Mouse (Mus musculus): Measurements from ENCODE around the gene Ccdc12.

Gene Ccdc12

DNA sequence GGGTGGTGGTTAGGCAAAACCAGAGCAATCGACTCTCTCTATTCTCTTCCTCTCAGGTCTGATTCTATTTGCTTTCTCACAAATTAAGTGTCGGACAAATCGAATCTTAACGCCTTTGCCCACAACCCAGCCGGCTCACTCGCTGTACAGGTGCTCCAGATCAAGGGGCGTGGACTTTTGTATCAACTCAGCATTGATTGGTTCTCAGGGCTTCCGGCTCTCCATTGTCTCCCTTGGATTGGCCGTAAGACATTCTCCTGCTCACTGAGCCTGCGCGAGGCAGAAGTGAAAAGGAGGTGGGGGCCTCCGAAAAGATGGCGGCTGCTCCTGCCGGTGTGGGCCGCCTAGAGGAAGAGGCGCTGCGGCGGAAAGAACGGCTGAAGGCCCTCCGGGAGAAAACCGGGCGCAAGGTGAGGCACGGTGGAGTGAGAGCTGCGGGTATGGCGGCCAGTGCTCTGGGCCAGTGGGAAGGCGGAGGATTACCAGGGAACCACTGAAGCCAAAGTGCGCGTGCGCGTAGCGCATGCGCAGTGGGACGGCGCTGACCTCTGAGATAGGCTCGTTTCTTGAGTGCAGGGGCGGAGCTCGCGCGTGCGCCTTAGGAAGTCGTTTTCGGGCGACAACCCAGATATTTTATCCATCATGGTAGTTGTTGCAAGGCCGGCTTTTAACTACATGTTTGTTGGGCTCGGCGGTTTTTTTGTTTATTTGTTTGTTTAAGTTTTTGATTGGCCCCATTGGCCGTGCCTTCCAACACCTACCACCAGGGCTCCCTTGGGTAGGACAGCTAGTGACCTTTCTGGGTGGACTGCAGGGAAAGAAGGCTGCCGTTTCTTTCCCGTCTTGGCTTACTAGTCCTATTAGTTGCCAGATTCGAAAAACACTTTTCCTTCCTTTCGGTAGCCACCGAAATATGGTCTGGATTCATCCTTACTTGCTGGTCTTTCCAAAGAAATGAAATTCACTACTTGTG is at the start of gene Ccdc12:
TSS of gene Ccdc12 (plus strand) at position 255 of the 973 bp plus-strand sequence.
- in situ Hi-C loops (cut with MboI; ENCODE audit: low sequenced_read_pairs) = no loop called here

DNA sequence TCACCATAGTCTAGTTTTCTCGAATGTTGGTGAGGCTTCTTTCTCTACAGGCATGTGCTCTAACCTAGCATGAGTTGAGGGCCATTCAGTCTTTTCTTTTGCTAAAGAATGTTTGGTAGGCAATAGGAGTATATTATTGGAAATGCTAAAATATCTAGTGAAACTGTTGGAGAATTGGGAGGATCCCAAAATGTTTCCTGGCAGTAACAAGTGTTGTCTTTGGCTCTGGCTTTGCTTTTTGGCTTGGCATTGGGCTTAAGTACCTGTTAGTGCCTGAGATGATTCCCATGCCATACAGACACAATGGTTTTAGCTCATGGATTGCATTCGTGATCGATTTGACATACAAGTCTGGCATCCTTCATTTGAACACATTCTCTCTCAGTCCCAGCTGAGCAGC is 44.8 kb upstream of the Ccdc12 start:
- in situ Hi-C loops (cut with MboI; ENCODE audit: low sequenced_read_pairs) = no loop called here

DNA sequence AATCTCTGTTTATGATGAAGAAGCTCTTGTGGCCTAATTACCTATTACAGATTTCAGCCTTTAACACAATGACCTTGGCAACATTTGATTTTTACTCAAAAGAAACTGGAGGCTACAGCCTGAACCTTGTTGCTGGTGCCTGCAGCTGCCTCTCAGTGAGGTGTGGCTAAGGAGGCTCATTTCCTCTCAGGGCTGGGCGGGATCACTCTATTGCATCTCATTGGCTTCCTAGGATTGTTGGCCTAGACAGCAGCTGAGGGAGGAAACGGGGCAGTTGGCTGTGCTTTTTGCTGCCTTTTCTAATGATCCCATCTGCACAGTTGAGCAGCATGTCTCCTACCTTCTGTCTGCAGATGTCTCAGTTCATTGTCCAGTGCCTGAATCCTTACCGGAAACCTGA is 39.2 kb upstream of the Ccdc12 start:
- in situ Hi-C loops (cut with MboI; ENCODE audit: low sequenced_read_pairs) = no loop called here

DNA sequence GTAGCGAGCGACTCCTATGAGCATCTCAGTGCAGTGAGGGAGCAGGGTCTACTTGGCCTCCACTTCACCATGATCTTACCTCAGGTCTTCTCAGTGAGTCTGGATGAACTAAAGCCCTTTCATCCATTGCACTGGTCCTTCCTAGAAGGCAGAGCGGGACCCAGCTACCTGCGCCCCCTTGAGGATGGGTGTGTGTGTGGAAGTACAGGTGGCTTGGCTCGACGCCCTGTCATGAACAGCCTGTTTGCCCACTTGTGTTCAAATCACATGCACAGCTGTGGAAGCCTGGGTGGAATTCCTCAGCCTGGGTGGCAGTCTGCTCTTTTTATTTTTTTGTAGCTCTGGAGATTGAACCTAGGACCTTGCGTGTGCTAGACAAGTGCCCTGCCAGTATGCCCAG is 36.1 kb upstream of the Ccdc12 start:
- in situ Hi-C loops (cut with MboI; ENCODE audit: low sequenced_read_pairs) = no loop called here

DNA sequence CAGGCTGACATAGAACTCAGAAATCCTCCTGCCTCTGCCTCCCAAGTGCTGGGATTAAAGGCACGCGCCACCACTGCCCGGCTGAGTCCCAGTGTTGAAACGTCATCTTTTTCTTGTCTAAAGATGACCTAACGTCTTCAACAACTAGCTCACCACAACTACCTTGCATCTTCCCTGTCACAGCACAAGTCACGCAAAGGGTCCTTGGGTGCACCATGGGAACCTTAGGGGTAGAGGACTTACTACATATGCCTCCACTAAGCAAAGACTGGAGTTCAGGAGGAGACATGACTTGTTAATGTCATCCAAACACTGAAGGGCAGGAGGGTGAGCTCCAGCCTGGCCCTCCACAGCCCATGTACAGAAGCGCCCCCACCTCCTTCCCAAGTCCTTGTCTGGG is 35.6 kb upstream of the Ccdc12 start:
- in situ Hi-C loops (cut with MboI; ENCODE audit: low sequenced_read_pairs) = no loop called here

DNA sequence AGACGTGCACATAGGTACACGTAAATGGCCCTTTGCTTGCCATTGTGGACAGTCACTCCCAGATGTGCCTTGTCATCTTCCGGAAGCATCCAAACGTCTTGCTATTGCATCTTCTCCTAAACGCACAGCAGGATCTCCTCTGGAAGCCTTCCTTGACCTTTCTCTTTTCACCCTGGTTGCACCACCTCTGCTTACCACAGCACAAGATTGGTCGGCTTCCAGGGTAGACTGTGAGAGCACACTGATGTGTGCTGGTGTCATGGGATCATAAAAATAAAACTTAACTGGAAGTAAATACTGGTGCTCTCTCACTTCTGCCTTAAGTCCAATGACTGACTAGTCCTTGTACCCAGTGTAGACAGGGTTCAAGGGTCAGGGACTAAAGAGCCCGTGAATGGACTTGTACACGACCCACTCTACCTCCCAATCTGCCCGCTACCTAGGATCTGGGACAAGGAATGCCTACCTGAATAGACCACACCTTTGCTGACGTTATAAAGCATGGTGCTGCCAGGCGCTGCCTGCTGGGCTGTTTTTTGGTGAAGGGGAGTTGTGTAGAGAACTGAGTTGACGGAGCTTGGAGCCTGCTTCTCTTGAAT is 33.6 kb upstream of the Ccdc12 start:
- in situ Hi-C loops (cut with MboI; ENCODE audit: low sequenced_read_pairs) = no loop called here

DNA sequence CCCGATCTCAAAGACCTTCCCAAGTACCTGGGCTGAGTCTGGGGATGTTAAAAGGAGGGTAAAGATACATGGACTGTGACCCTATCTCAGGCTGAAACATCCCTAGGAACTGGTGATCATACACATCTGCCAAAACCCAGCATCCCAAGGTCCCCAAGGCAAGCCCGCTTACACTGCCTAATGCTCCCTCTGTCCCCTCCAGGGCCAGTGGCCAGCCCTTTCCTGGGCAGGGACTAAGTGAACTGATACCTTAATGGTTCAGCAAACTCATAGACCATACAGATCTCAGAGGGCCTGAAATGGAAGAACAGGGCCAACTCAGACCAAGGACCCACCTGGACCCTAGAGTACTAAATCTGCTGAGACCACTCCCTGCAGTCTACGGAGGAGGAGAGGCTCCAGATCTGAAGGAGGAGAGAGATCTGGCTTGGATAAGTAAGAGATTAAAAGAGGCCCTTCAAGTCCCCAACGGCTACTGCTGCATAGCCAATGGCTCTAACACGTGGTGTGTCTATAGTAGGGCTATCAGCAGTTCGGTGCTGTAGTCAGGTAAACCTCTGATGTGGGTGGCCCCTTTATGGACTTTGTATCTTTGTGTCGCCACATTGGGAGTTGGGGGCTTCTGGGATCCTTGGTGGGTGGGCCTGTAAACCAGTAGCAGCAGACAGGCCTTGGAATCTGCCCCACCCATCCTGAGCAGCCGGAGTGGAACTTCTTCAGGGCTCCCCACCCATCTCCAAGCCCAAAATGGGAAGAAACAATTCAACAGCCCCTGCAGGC is 32.7 kb upstream of the Ccdc12 start:
- in situ Hi-C loops (cut with MboI; ENCODE audit: low sequenced_read_pairs) = no loop called here

DNA sequence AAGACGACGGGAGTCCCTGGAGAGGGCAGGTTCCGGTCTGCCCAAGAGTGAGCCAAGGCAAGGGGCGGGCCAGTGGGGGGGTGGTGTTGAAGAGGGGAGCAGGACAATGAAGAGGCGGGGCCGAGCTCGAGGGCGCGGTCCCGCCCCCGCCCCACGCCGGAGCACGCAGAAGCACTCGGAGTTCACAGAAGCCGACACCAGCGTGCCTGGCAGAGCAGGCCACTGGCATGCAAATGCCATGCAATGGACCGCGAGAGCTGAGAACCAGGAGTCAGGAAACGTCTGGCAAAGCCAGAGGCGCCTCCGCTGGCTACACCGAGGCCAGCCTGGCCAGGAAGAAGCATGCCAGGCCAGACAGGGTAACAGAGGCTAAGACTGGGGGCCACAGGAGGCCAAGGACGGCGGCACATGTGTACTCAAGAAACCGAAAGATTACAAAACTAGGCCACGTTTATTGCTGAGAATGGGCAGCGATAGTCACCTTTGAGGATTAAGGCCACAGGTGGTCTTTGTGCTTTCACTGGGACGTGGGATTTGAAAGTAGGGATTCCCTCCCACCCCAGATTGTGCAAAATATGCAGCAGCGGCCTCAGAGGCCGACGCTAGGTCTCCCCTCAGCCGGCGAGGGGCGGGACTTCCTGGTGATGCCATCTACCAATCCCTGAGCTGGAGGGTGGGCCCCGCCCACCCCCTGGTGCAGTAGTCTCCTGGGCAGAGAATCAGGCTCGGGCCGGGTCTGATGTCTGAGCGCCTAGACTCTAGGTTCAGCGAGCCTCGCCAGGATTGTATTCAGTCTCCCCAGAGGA is 31.7 kb upstream of the Ccdc12 start, which contains the start of gene Nradd:
TSS of gene Nradd (minus strand) at position 92 of the 806 bp plus-strand sequence.
- in situ Hi-C loops (cut with MboI; ENCODE audit: low sequenced_read_pairs) = no loop called here

DNA sequence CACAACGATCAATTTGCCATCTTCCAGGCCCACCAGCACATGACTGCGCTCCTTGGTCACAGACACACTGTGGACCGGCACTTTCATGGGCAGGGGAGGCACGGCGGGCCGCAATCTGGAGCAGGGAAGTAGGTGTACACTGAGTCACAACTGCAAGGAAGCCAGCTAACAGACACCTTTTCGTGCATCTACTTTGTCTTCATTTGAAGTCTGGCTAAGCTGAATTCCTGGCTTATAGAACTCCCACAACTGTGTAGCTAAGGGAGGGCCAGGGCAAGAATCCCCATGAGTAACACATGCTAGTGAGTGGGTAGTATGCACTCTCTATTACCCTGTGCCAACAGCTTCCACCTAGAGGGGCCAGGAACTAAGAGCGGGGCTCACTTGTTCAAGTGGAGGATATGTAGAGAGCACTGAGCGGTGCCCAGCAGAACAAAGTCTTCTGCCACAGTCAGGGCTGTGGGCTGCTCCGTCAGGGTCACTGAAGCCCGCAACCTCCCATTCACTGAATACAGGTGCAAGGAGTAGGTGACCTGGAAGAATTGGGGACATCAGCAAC is 30.9 kb upstream of the Ccdc12 start:
- in situ Hi-C loops (cut with MboI; ENCODE audit: low sequenced_read_pairs) = no loop called here

DNA sequence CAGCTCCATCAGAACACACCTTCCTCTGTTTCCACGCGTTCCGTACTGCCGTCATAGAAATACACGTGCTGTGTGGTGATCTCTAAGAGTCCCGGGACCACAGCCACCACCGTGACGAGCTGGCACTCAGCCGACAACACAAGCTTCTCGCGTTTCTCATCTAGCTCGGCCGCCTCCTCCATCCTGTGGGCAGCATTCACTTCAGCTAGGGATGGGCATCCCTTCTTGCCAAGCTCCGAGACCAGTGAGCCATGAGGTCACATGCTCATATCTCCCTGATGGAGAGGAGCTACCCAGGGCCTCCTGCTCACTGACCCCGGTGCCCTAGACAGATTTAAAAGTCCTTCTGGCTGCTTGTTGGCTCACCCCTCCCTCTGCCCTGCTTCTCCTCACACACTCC is 26.1 kb upstream of the Ccdc12 start:
- in situ Hi-C loops (cut with MboI; ENCODE audit: low sequenced_read_pairs) = no loop called here

DNA sequence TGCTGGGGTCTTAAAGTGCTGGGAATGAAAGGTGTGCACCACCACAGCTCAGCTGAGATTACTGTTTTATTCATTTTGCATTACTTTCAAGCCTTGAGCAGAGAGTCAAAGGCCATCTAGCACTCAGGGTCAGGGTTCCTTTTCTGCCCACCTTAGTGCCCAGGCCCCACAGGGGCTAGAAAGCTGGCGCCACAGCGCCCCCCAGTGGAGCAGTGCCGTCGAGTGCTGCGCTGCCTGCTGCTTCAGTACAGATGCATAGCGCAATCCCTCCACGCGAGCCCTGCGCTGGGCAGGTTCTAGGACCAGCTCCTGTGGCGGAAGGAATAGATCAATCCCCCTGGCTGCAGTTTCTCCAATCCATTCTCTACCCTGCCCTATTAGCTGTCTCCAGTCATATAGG is 25.1 kb upstream of the Ccdc12 start:
- in situ Hi-C loops (cut with MboI; ENCODE audit: low sequenced_read_pairs) = no loop called here

DNA sequence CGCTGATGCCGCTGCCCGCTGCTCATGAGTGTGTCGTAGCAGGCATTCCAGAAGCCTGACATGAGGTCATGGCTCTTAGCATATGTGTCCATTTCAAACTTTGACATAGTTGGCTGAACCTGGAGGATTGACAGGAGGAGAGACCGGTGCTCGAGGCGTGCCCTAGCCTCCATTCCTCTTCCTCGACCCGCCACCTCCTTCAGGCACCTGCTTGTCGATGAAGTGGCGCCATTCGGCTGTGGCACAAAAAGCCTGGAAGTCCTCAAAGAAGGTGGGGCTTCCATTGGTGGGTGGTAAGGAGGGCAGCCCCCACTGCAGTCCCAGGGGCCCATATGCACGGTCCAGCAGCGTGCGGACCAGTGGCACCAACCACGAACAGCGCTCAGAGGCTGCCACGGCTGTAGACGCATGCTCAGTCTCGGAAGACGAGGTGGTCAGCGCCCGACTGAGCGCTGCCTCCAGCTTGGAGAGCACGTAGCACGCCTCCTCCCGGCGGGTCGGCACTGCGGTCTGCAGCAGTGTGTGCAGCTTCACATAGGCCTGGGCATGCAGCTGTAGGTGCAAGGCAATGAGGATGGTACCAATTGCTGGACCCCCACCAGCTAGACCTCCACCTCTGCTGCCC is 24.5 kb upstream of the Ccdc12 start:
- in situ Hi-C loops (cut with MboI; ENCODE audit: low sequenced_read_pairs) = no loop called here

DNA sequence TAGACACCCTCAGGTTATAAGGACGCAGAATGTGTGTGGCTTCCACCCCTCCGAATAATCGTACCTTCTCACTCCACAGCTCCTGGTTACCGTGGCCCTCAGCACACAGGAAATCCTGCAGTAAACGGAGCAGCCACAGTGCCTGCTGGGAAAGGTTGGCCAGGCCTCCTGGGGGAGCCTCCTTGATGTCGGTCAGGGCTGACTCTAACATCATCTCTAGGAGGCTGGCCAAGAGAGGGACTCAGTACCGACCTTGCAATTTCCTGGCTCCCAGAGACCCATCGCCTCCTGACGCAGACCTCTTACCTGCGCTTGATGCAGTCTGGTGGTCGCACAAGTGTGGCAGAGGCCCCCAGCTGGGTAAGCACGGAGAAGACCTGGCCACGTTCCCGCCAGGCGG is 23.6 kb upstream of the Ccdc12 start:
- in situ Hi-C loops (cut with MboI; ENCODE audit: low sequenced_read_pairs) = no loop called here

DNA sequence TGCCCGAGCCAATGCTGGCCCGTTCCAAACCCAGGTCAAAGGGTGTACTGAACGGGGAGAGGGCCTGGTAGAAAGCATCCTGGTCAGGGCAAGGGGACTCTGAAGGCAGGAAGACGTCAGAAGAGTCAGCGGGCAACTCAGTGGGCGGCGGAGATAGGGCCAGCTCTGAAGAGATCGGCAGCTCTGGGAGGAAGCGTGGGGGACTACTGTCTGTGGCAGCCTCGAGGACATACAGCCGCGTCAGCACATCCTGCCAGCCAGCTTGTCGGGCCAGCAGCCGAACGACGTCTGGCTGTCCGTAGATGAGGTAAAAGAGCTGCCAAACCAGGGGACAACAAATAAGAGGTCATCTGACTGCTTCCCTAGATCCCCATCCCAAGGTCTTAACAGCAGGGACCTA is 22.4 kb upstream of the Ccdc12 start:
- in situ Hi-C loops (cut with MboI; ENCODE audit: low sequenced_read_pairs) = no loop called here

DNA sequence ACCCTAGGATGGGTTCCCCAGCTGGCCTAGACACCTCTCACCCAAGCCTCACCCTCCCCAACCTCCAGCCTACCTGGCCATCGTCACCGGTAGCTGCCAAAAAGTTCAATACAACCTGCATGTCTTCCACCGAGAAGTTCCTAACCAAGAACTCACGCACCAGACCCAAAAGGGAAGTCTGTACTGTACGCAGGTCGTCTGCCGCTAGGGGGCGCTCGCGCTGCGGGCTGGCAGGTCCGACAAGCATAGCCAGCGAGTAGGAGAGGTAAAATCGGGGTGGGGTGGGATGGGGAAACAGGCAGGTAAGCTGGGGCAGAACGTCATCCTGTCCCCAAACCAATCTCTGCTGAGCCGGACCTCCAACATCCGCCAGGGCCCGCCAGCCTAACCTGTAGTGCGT is 21.1 kb upstream of the Ccdc12 start:
- in situ Hi-C loops (cut with MboI; ENCODE audit: low sequenced_read_pairs) = no loop called here

DNA sequence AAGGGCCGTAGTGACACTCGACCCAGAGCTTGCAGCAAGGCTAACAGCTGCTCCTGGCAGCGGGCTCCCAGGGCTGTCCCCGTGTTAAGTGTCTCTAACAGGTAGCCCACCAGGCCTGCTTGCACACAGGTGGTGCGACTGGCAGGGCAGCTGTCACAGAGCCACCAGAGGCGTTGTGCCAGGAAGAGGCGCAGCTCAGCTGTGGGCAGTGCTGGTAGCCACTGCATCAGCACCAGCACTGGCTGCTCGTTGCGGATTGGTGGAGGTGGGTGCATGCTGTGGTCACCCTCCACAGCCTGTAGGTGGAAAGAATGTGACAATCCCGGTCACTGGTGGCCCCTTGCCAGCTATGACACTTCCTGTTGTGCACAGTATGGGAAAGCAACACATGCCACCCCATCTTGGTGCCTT is 17.7 kb upstream of the Ccdc12 start:
- in situ Hi-C loops (cut with MboI; ENCODE audit: low sequenced_read_pairs) = no loop called here

DNA sequence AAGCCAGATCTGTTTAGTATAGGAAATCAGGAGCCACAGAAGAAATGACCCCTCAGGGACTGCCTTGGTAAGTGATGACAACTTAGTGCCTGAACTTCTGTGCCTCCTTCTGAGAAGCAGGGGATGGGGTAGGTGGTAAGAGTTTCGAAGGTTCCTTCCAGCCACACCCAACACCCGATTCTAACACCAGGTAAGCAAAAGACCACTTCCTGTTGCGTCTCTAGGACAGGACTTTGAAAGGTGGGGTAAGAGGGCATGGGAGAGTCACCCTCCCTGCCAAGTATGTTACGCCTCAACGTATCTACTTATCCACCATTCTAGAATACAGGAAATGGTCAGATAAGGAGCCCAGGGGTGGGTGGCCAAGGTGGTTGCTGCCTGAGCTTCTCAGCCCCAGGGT is 15.3 kb upstream of the Ccdc12 start:
- in situ Hi-C loops (cut with MboI; ENCODE audit: low sequenced_read_pairs) = no loop called here

DNA sequence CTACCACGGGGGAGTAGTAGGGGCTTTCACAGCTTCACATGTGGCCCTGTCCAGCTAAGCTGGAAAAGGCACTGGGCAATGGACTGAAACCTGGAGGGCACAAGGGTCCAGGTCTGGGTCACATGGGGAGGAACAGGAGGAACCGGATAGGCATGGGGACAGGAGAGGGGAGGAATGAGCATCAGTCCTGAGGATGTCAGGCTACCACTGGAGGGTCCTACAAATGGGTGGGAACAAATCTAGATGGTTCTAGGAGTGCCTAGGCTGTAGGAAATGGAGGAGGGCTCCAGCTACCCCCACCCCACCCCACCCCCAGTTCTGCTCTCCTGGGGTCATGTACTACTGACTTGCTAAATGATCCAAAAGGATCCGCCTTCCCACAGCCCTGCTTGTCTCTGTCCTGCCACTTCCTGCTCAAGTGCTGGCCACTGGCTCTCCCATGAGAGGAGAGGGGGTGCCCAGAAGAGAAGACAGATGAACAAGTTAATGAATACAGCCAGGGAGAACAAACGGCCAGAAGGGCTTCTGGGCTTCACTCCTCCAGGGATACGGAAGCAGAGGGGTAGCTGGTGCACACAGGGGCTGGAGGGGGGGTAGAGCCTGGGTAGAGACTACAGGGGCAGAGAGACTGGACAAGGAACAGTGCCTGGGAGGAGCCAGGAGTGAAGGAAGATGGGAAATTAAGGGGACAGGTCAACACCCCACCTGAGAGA is 13.3 kb upstream of the Ccdc12 start:
- in situ Hi-C loops (cut with MboI; ENCODE audit: low sequenced_read_pairs) = no loop called here

DNA sequence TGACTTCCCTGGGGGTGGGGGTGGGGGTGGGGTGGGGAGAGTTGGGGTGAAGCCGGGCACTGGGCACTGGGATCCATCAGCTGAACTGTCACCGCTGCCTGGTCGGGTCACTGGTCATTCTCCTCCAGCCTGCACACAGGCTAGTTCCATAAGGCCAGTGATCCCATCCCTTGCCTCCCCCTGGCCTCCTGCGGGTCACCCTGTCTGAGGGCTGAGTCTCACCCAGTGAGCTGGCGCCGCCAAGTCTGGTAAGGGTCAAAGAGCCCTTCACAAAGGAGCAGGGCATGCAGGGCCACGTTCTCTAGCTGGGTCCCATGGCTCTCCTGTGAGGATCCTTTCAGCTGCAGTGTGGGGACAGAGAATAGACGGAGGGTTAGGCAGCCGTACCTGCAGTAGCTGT is 12.5 kb upstream of the Ccdc12 start:
- in situ Hi-C loops (cut with MboI; ENCODE audit: low sequenced_read_pairs) = no loop called here

Measured in CH12F3 (cell line).